Mouse (Mus musculus) embryonic facial prominence, embryonic 11.5 days (tissue): ENCODE data around the gene Dlec1. TPM values are rescaled to one million over a fixed set of nuclear protein-coding genes. Genes with fewer than 3 reads are reported as not detected.
A peak's percentile ranks its signal among the peaks of the same experiment; 100 is the strongest.

Experiments
- ATAC-seq: fragments of 200-750 bp; cut with Nextera tagmentation; replicated peaks from 2 replicates; pipeline ENCODE4 v1.8.0; 2017; ENCODE audit warnings: low read depth; ENCODE audit not compliant: insufficient number of reproducible peaks, low FRiP score, low TSS enrichment
- DNase-seq: peaks from one replicate; pipeline ENCODE4 v3.0.0-alpha.2; 2015; ENCODE audit warnings: low spot score
- H3K27ac ChIP-seq: fragments of 300-500 bp; sonication (generic); replicated peaks from 2 replicates; pipeline ENCODE4 v1.5.1; 2014; ENCODE audit warnings: mild to moderate bottlenecking, low read depth, low read length, control low read depth
- H3K27me3 ChIP-seq: fragments of 300-500 bp; sonication (generic); 2 replicates; pipeline ENCODE4 v1.6.1; 2014; ENCODE audit warnings: mild to moderate bottlenecking, low read length, moderate library complexity, mixed read lengths; ENCODE audit not compliant: control insufficient read depth, insufficient read depth
- H3K36me3 ChIP-seq: fragments of 300-500 bp; sonication (generic); replicated peaks from 2 replicates; pipeline ENCODE4 v1.6.1; 2014; ENCODE audit warnings: low read depth, mild to moderate bottlenecking, low read length, moderate library complexity, mixed read lengths; ENCODE audit not compliant: control insufficient read depth, insufficient read depth
- H3K4me1 ChIP-seq: fragments of 300-500 bp; sonication (generic); 2 replicates; pipeline ENCODE4 v1.6.1; 2014; ENCODE audit warnings: low read length, mixed read lengths; ENCODE audit not compliant: control insufficient read depth, insufficient read depth
- H3K4me2 ChIP-seq: fragments of 300-500 bp; sonication (generic); 2 replicates; pipeline ENCODE4 v1.6.1; 2014; ENCODE audit warnings: low read depth, mild to moderate bottlenecking, control low read depth, low read length, moderate library complexity
- H3K4me3 ChIP-seq: fragments of 300-500 bp; sonication (generic); 2 replicates; pipeline ENCODE4 v1.5.1; 2014; ENCODE audit warnings: low read depth, low read length, control low read depth
- H3K9ac ChIP-seq: fragments of 300-500 bp; sonication (generic); replicated peaks from 2 replicates; pipeline ENCODE4 v1.6.1; 2014; ENCODE audit warnings: mild to moderate bottlenecking, control low read depth, low read length
- H3K9me3 ChIP-seq: fragments of 300-500 bp; sonication (generic); replicated peaks from 2 replicates; pipeline ENCODE4 v1.6.1; 2016; ENCODE audit warnings: mild to moderate bottlenecking, low read length, inconsistent platforms, mixed read lengths; ENCODE audit not compliant: control insufficient read depth
- WGBS: fragments of 180-500 bp; shearing (Covaris S2); extraction: QIAGEN DNeasy Blood & Tissue Kit; methylation state at CpG from one replicate; pipeline ENCODE4 v1.1.7; 2014; 5-methylcytosine and 5-hydroxymethylcytosine counted together
- polyA plus RNA-seq: library from polyadenylated mRNA; unstranded; fragments of >200 nt; fragmentation: Nextera tagmentation; extraction: Ambion mirVana; gene quantifications from 2 replicates; pipeline ENCODE4 v1.2.1, GENCODE M21; 2014

The Dlec1 gene
- polyA plus RNA-seq, 1 experiment from 2014 or later: 0.69 TPM

DNA sequence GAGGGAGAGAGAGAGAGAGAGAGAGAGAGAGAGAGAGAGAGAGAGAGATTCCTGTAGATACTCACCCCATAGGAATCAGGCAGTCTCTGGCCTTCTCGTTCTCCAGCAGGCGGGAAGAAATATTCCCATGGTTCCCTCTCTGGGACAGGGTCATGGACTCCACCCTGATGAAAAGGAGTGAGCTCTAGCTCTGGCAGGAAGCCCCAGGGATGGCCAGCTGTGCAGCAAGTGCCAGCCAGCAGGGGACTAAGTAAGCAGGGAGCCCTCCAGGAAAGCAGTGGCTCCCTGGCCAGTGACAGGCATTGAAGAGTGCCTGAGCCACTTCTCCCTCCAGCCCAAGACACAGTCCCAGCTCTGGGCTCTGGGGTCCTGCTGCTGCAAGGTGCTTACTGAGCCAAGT, 49.5 kb downstream of the Dlec1 start:
- Histone ChIP-seq H3K27ac (no peak overlapping the region), H3K4me3 (no peak overlapping the region), H3K4me2 (no peak overlapping the region), H3K36me3 (no peaks in the 10 kb centered on the region), H3K27me3 (peaks cover 3% of the 10 kb centered on the region; the same call in 1 of the 2 replicates), H3K9ac (no peak overlapping the region), H3K9me3 (no peaks in the 10 kb centered on the region), H3K4me1 (no peaks in the 10 kb centered on the region)
- ATAC-seq: no peak
- no peak for DNase-seq
- 56% methylated on average over 2 of the region's 2 CpGs for WGBS

DNA sequence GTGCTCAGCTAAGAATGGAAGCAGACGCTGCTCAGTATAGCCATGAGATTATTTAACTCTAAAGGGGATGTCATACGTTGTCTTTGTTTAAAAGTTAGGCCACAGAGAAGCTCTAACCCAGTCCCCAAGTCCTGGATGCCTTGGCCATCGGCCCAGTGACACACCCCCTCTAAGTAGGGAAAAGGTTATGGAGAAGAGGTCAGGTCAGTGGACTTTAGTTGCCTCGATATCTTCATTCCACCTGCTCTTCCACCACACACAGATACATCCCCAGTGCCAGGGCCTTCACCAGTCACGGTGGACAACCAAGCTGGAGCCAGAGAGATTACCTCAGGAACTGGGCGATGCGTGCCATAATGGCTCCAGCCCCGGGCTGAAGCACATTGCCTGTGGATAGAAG, 53.1 kb downstream of the Dlec1 start:
- Histone ChIP-seq H3K36me3 (no peaks in the 10 kb centered on the region), H3K4me1 (no peaks in the 10 kb centered on the region), H3K4me2 (no peak overlapping the region), H3K4me3 (no peak overlapping the region), H3K27me3 (peaks cover 3% of the 10 kb centered on the region; the same call in 1 of the 2 replicates), H3K27ac (no peak overlapping the region), H3K9me3 (no peaks in the 10 kb centered on the region), H3K9ac (no peak overlapping the region)
- 89% methylated on average over 8 of the region's 8 CpGs for WGBS
- DNase-seq (no peak), ATAC-seq (no peak)

DNA sequence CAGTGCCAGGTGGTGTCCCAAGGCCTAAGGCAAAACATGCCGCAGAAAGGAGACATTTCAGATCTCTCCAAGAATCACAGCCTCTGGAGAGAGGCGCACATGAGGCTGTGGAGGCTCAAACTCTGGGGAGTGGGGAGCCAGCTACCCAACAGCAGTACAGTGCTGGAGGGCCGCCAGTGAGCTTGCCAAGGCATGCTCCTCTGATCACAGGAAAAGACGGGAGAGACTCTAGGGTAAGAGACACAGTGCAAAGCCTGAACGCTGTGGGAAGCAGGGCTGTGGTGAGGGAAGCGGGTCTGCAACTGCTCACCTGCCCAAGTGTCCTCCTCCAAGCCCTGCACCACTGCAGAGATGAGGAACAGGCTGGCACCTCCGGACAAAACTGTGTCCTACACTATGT, 53.5 kb downstream of the Dlec1 start:
- peaks cover 3% of the 10 kb centered on the region; the same call in 1 of the 2 replicates for H3K27me3 ChIP-seq
- 0 out of 2 replicates have a peak, but pooled peaks have one; percentile 2 for ATAC-seq
- 59% methylated on average over 7 of the region's 7 CpGs for WGBS
- no peak for DNase-seq
- no peak overlapping the region for H3K9ac ChIP-seq
- no peaks in the 10 kb centered on the region for H3K36me3 ChIP-seq
- H3K4me2 ChIP-seq: no peak overlapping the region
- no peak overlapping the region for H3K4me3 ChIP-seq
- H3K27ac ChIP-seq: no peak overlapping the region
- H3K9me3 ChIP-seq: no peaks in the 10 kb centered on the region
- H3K4me1 ChIP-seq: no peaks in the 10 kb centered on the region

DNA sequence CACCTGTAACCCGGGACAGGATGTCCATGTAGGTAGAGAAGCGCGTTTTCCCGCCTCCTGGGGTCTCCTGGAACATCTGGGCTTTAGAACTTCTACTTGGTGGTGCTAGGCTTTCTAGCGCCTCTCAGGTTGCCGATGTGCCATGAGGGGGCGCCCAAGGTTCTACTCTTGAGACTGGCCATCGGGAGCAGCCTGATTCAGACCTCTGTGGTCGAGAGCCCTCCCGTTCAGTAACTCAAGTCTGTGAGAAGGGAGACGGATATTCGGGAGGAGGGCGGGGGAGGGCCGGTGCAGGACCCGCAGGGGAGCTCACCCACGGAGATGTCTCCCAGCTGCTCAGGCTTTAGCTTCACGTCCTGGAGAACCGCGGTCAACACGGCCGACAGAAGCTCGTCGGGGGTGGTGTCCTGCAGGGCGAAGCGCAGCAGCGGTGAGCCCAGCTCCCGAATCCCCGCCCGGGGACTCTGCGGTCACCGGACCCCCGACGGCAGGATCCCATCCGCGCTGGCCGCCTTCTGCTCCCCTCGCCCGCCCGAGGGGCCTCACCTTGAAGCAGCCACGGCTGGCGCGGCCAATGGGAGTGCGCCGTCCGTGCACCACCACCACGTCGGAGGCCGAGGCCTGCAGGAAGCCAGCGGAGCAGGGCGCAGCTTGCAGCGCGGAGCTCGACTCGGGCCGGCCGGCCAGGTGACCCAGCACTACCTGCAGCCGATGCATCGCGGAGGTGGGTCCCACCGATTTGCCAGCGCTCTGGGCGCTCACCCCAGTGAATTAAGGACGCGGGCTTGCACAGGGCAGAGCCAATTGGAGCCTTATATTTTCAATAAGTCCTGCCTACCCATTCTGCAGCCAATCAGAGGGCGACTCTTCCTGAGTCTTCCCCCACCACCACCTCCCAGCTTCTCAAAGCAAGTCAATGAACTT, 54.3 kb downstream of the Dlec1 start, which contains the start of gene Acaa1b:
TSS of gene Acaa1b (minus strand) at position 816 of the 924 bp plus-strand sequence.
- H3K4me3 ChIP-seq: peak within 1 kb of the TSS; percentile 43
- ATAC-seq: peak; percentile 85
- peak within 1 kb of the TSS; percentile 63 for H3K4me2 ChIP-seq
- H3K27me3 ChIP-seq: peaks cover 3% of the 10 kb centered on the region; the same call in 1 of the 2 replicates
- H3K9ac ChIP-seq: peak within 1 kb of the TSS; percentile 34
- H3K36me3 ChIP-seq: no peaks in the 10 kb centered on the region
- H3K27ac ChIP-seq: no peak within 1 kb of the TSS
- 1% methylated on average over 64 of the region's 65 CpGs for WGBS
- H3K9me3 ChIP-seq: no peaks in the 10 kb centered on the region
- peak; percentile 92 for DNase-seq
- H3K4me1 ChIP-seq: no peaks in the 10 kb centered on the region

DNA sequence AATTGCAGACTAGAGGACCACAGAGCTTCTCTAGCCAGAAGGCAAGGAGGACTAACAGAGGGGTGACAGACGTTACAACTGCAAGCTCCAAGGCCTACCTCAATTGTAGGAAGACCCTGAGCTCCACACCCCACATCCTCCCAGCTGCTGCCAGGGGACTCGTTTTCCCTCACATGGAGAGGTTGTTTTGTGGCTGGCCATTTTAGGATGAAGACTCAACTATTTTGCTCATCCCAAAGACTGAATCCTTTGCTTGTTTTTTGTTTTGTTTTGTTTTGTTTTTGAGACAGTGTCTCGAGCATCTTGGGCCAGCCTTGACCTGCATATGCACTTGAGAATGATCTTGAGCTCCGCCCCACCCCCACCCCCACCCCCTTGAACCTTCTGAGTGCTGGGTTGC, 56.6 kb downstream of the Dlec1 start, which contains the start of gene Gm47289:
TSS of gene Gm47289 (plus strand) at position 301 of the 400 bp plus-strand sequence.
- Histone ChIP-seq H3K27me3 (peaks cover 3% of the 10 kb centered on the region; the same call in 1 of the 2 replicates), H3K9ac (no peak within 1 kb of the TSS), H3K4me3 (no peak within 1 kb of the TSS), H3K4me1 (no peaks in the 10 kb centered on the region), H3K27ac (no peak within 1 kb of the TSS), H3K4me2 (no peak within 1 kb of the TSS), H3K9me3 (no peaks in the 10 kb centered on the region), H3K36me3 (no peaks in the 10 kb centered on the region)
- ATAC-seq: no peak
- DNase-seq: no peak
- WGBS: 49% methylated on average over 4 of the region's 4 CpGs

DNA sequence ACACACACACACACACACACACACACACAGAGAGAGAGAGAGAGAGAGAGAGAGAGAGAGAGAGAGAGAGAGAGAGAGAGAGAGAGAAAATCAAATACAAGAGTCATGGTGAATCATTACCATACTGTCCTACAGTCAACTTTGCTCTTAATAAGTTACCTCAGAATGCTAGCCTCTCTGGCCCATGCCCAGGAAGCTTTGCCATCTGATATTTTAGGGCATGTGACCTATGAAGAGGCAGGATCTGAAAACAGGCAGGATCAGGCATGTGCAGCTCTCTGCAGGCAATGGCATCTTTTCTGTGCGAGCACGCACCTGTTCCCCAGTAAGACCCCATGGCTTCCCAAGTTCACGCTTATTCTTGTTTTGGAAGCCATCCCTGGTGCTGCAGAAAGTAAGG, 58.4 kb downstream of the Dlec1 start:
- H3K27ac ChIP-seq: no peak overlapping the region
- H3K9ac ChIP-seq: no peak overlapping the region
- H3K4me2 ChIP-seq: no peak overlapping the region
- ATAC-seq (no peak), DNase-seq (no peak)
- no peaks in the 10 kb centered on the region for H3K9me3 ChIP-seq
- H3K36me3 ChIP-seq: no peaks in the 10 kb centered on the region
- H3K27me3 ChIP-seq: peaks cover 3% of the 10 kb centered on the region; the same call in 1 of the 2 replicates
- H3K4me3 ChIP-seq: no peak overlapping the region
- H3K4me1 ChIP-seq: no peaks in the 10 kb centered on the region
- 83% methylated on average over 3 of the region's 3 CpGs for WGBS

DNA sequence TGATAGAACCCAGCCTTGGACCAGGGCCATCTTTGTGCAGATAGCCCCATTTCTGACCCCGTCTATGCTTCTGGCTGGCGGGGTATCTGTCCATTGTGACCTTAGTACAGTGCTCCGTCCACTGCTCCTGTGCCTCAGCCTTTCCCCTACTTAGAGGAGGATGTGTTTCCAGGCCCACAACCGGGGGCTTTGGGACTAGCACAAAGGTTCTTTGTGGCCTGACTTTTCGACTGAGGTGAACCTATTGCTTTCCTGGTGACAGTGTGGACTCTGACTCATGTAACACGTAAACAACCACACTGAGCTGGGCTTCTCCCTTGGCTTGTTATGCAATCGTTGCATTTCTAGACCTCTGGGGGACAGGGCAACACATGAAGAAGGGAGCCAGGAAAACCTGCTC, 62.5 kb downstream of the Dlec1 start:
- Histone ChIP-seq H3K4me3 (no peak overlapping the region), H3K27me3 (no peaks in the 10 kb centered on the region), H3K9me3 (no peaks in the 10 kb centered on the region), H3K9ac (no peak overlapping the region), H3K27ac (no peak overlapping the region), H3K4me1 (no peaks in the 10 kb centered on the region), H3K36me3 (no peaks in the 10 kb centered on the region), H3K4me2 (no peak overlapping the region)
- no peak for ATAC-seq
- WGBS: 77% methylated on average over 7 of the region's 7 CpGs
- DNase-seq: no peak

DNA sequence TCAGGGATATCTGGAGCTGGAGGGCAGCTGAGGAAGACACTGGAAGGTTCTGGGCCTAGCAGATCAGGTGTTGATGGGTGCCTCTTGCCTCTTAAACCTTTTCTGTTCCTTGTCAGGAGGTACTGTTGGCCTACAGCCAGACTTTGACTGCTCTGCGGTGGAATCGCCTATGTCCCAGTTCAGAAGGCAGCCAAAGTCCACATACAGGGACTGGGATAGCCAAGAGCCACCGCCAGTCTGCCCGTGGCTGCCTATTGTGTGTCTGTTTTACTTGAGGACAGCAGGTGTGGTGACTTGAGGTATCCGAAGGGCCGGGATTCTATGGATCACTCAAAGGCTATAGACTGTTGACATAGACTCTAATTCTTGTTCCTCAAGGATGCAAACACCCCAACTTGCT, 63.3 kb downstream of the Dlec1 start:
- no peak overlapping the region for H3K9ac ChIP-seq
- no peak overlapping the region for H3K4me2 ChIP-seq
- no peak for DNase-seq
- no peak for ATAC-seq
- no peak overlapping the region for H3K4me3 ChIP-seq
- no peaks in the 10 kb centered on the region for H3K4me1 ChIP-seq
- no peaks in the 10 kb centered on the region for H3K36me3 ChIP-seq
- no peak overlapping the region for H3K27ac ChIP-seq
- no peaks in the 10 kb centered on the region for H3K9me3 ChIP-seq
- WGBS: 93% methylated on average over 6 of the region's 6 CpGs
- H3K27me3 ChIP-seq: no peaks in the 10 kb centered on the region
